Mouse (Mus musculus) forebrain, embryonic 12.5 days (tissue): ENCODE data around the gene Cavin1. TPM values are rescaled to one million over a fixed set of nuclear protein-coding genes. Genes with fewer than 3 reads are reported as not detected.
A peak's percentile ranks its signal among the peaks of the same experiment; 100 is the strongest.

ENCODE experiments used
- ATAC-seq: fragments of 200-750 bp; cut with Nextera tagmentation; 2 replicates; pipeline ENCODE4 v1.8.0; 2017; ENCODE audit warnings: moderate TSS enrichment; ENCODE audit not compliant: low FRiP score
- H3K27ac ChIP-seq: fragments of 300-500 bp; sonication (generic); 2 replicates; pipeline ENCODE4 v1.5.1; 2016; ENCODE audit warnings: mild to moderate bottlenecking
- H3K27me3 ChIP-seq: fragments of 300-500 bp; sonication (generic); 2 replicates; pipeline ENCODE4 v1.6.1; 2016; ENCODE audit warnings: mild to moderate bottlenecking
- H3K36me3 ChIP-seq: fragments of 300-500 bp; sonication (generic); replicated peaks from 2 replicates; pipeline ENCODE4 v1.6.1; 2016; ENCODE audit warnings: mild to moderate bottlenecking
- H3K4me1 ChIP-seq: fragments of 300-500 bp; sonication (generic); 2 replicates; pipeline ENCODE4 v1.6.1; 2016
- H3K4me2 ChIP-seq: fragments of 300-500 bp; sonication (generic); 2 replicates; pipeline ENCODE4 v1.6.1; 2016; ENCODE audit warnings: mild to moderate bottlenecking, moderate library complexity
- H3K4me3 ChIP-seq: fragments of 300-500 bp; sonication (generic); replicated peaks from 2 replicates; pipeline ENCODE4 v1.5.1; 2016; ENCODE audit warnings: mild to moderate bottlenecking
- H3K9ac ChIP-seq: fragments of 300-500 bp; sonication (generic); 2 replicates; pipeline ENCODE4 v1.6.1; 2016; ENCODE audit warnings: mild to moderate bottlenecking
- H3K9me3 ChIP-seq: fragments of 300-500 bp; sonication (generic); 2 replicates; pipeline ENCODE4 v1.6.1; 2016
- WGBS: fragments of 180-500 bp; shearing (Covaris S2); methylation state at CpG from one replicate; pipeline ENCODE4 v1.1.7; 2016; 5-methylcytosine and 5-hydroxymethylcytosine counted together
- polyA plus RNA-seq: library from polyadenylated mRNA; unstranded; fragments of >200 nt; fragmentation: Nextera tagmentation; extraction: Ambion mirVana; gene quantifications from 2 replicates; pipeline ENCODE4 v1.2.1, GENCODE M21; 2016

Cavin1 gene
- polyA plus RNA-seq, 1 experiment from 2014 or later, result 35.6 TPM

DNA sequence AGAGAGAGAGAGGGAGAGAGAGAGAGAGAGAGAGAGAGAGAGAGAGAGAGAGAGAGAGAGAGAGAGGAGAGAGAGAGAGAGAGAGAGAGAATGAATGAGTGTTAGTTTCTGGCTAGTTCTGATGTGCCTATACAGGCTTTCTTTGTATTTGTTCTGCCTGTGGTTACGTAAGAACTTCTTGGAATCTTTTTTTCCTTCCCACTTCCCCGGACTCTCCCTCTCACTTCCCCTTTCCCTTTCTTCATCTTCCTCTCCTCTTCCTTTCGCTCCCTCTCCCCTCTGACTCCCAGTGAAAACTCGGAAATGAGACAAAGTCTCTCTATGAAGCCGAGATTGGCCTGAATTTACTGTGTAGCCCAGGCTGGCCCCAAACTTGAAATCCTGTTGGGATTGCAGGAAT, 24.0 kb upstream of the Cavin1 start:
- H3K9ac ChIP-seq, result no peak overlapping the region
- H3K4me1 ChIP-seq, result peaks cover 3% of the 10 kb centered on the region; the same call in 1 of the 2 replicates
- H3K4me3 ChIP-seq, result no peak overlapping the region
- H3K27ac ChIP-seq, result no peak overlapping the region
- H3K4me2 ChIP-seq, result no peak overlapping the region
- no peaks in the 10 kb centered on the region for H3K27me3 ChIP-seq
- ATAC-seq, result no peak
- 84% methylated on average over 5 of the region's 5 CpGs for whole genome bisulfite sequencing
- H3K36me3 ChIP-seq, result no peaks in the 10 kb centered on the region
- H3K9me3 ChIP-seq, result no peaks in the 10 kb centered on the region

- H3K27ac ChIP-seq, result no peak overlapping the region
- no peaks in the 10 kb centered on the region for H3K9me3 ChIP-seq
- peaks cover 3% of the 10 kb centered on the region; the same call in 1 of the 2 replicates for H3K4me1 ChIP-seq
- H3K4me2 ChIP-seq, result no peak overlapping the region
- ATAC-seq, result no peak
- no peak overlapping the region for H3K4me3 ChIP-seq
- H3K27me3 ChIP-seq, result no peaks in the 10 kb centered on the region
- no peak overlapping the region for H3K9ac ChIP-seq
- 67% methylated on average over 9 of the region's 9 CpGs for WGBS
- no peaks in the 10 kb centered on the region for H3K36me3 ChIP-seq
These were observed 23.5 kb upstream of the Cavin1 start for GRCm38 (mm10) chr11:100994233-100994632.

GRCm38 (mm10) chr11:100993437-100993836, 22.8 kb upstream of the Cavin1 start:
- ATAC-seq, result no peak
- Histone ChIP-seq H3K27me3 (no peaks in the 10 kb centered on the region), H3K36me3 (no peaks in the 10 kb centered on the region), H3K4me3 (no peak overlapping the region), H3K9ac (no peak overlapping the region), H3K27ac (no peak overlapping the region), H3K4me1 (peaks cover 3% of the 10 kb centered on the region; the same call in 1 of the 2 replicates), H3K4me2 (no peak overlapping the region), H3K9me3 (no peaks in the 10 kb centered on the region)
- 77% methylated on average over 2 of the region's 2 CpGs for WGBS

DNA sequence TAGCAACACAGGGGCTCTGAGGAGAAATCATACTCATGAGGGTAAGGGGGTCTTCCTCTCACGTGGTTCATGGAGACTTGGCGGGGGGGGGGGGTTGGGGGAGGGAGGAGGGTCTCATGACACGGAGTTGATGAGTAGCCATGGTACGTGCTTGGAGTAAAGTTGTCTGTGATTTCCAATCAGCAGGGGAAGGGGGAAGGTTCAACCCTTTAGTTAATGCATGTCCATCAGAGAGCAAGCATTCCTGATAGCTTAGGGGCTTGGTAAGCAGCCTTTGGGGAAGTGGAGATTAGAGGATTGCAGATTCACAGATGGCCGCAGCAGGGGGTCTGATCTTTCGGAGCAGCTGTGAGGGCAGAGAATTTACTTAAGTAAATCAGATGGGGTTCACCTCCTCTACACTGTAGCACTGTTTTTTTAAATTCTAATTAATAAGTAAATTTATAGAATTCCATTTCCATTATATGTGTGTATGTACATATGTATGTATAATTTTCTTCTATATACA, 20.4 kb upstream of the Cavin1 start:
- H3K36me3 ChIP-seq, result no peaks in the 10 kb centered on the region
- no peak for ATAC-seq
- no peak overlapping the region for H3K9ac ChIP-seq
- no peaks in the 10 kb centered on the region for H3K9me3 ChIP-seq
- no peaks in the 10 kb centered on the region for H3K27me3 ChIP-seq
- H3K27ac ChIP-seq, result no peak overlapping the region
- H3K4me2 ChIP-seq, result no peak overlapping the region
- peaks cover 3% of the 10 kb centered on the region; the same call in 1 of the 2 replicates for H3K4me1 ChIP-seq
- H3K4me3 ChIP-seq, result no peak overlapping the region
- WGBS, result 28% methylated on average over 6 of the region's 6 CpGs

GRCm38 (mm10) chr11:100989666-100990065, 19.0 kb upstream of the Cavin1 start:
- no peaks in the 10 kb centered on the region for H3K9me3 ChIP-seq
- H3K4me2 ChIP-seq, result no peak overlapping the region
- no peak for ATAC-seq
- no peak overlapping the region for H3K27ac ChIP-seq
- H3K27me3 ChIP-seq, result no peaks in the 10 kb centered on the region
- no peaks in the 10 kb centered on the region for H3K36me3 ChIP-seq
- peaks cover 3% of the 10 kb centered on the region; the same call in 1 of the 2 replicates for H3K4me1 ChIP-seq
- H3K9ac ChIP-seq, result no peak overlapping the region
- no peak overlapping the region for H3K4me3 ChIP-seq
- WGBS, result 63% methylated on average over 2 of the region's 2 CpGs

DNA sequence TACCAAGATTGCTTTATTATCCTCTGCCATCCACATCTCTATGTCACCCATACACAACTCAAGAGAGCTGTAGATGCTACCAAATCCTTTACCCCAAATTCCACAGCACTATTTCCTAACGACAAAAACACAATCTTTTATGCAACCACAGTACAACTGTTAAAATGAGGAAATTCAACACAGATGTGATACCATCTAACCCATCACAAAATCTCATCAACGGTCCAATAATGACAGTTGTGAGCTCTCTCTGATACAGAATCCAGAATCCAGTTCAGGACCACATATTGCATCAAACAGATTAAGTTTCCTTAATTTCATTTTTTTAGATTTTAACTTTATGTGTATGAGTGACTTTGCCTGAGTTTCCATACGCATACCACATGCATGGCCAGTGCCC, 18.0 kb upstream of the Cavin1 start:
- H3K27ac ChIP-seq, result no peak overlapping the region
- H3K4me1 ChIP-seq, result peaks cover 3% of the 10 kb centered on the region; the same call in 1 of the 2 replicates
- H3K9ac ChIP-seq, result no peak overlapping the region
- WGBS, result 91% methylated on average over 3 of the region's 3 CpGs
- no peak overlapping the region for H3K4me3 ChIP-seq
- H3K9me3 ChIP-seq, result no peaks in the 10 kb centered on the region
- H3K4me2 ChIP-seq, result no peak overlapping the region
- H3K36me3 ChIP-seq, result no peaks in the 10 kb centered on the region
- ATAC-seq, result no peak
- H3K27me3 ChIP-seq, result no peaks in the 10 kb centered on the region

DNA sequence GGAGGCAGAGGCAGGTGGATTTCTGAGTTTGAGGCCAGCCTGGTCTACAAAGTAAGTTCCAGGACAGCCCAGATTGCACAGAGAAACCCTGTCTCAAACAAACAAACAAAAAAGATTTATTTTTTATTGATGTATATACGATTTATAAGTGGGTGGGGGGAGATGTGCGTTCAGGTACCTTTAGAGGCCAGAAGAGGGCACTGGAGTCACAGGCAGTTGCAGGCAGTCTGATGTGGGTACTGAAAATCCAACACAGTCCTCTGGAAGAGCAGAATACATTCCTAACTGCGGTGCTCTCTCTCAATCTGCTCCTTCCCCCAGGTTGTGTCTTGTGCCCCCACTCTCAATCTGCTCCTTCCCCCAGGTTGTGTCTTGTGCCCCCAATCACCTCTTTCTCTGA, 14.9 kb upstream of the Cavin1 start:
- Histone ChIP-seq H3K4me3 (no peak overlapping the region), H3K27ac (no peak overlapping the region), H3K9me3 (no peaks in the 10 kb centered on the region), H3K4me2 (no peak overlapping the region), H3K36me3 (no peaks in the 10 kb centered on the region), H3K27me3 (peaks cover 17% of the 10 kb centered on the region), H3K4me1 (peaks cover 5% of the 10 kb centered on the region; the same call in 1 of the 2 replicates), H3K9ac (no peak overlapping the region)
- 43% methylated on average over 3 of the region's 3 CpGs for WGBS
- ATAC-seq, result no peak

DNA sequence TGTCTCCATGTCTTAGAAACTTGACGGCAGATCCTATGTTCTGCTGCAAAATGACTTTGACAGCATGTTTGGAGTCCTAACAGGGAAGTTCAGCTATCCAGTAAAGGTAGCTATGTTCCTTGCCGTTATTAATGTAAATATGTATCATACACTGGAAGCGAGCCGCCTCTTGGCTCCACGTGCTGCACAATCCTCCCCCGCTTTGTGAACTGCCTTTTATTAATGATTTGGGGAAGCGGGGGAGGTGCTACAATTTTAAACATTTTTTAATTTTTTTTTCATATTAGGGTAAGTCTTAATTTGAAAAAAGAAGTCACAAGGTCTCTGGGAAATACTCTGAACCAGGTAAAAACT, 13.1 kb upstream of the Cavin1 start:
- Histone ChIP-seq H3K9ac (no peak overlapping the region), H3K4me2 (no peak overlapping the region), H3K36me3 (no peaks in the 10 kb centered on the region), H3K4me1 (peaks cover 5% of the 10 kb centered on the region; the same call in 1 of the 2 replicates), H3K27ac (no peak overlapping the region), H3K4me3 (no peak overlapping the region), H3K9me3 (no peaks in the 10 kb centered on the region), H3K27me3 (peaks cover 17% of the 10 kb centered on the region)
- 81% methylated on average over 7 of the region's 7 CpGs for WGBS
- no peak for ATAC-seq

GRCm38 (mm10) chr11:100983125-100983777, 12.6 kb upstream of the Cavin1 start:
- Histone ChIP-seq H3K4me2 (peak overlapping the region; percentile 58), H3K36me3 (no peaks in the 10 kb centered on the region), H3K27ac (no peak overlapping the region), H3K9ac (peak overlapping the region; percentile 44; the same call in 1 of the 2 replicates), H3K4me3 (peak overlapping the region; percentile 26), H3K4me1 (peaks cover 5% of the 10 kb centered on the region; the same call in 1 of the 2 replicates), H3K9me3 (no peaks in the 10 kb centered on the region), H3K27me3 (peaks cover 17% of the 10 kb centered on the region)
- 3% methylated on average over 20 of the region's 20 CpGs for WGBS
- ATAC-seq, result peak; percentile 36; the same call in 1 of the 2 replicates

DNA sequence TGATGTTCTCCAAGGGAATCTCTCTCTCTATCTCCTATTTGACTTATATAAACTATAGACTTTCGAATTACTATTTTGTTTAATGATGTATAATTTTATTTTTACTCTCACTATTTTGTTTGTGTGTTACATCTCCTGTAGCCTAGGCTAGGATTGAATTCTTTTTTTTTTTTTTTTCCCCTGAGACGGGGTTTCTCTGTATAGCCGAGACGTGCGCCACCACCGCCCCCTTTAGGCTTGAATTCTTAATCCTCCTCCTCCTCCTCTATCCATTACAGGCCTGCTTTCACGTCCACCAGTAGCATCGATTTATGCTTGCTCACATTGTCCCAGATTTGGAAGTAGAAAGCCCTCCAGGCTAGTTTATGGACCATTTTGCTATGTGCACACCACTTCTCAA, 11.4 kb upstream of the Cavin1 start:
- H3K36me3 ChIP-seq, result no peaks in the 10 kb centered on the region
- peaks cover 5% of the 10 kb centered on the region; the same call in 1 of the 2 replicates for H3K4me1 ChIP-seq
- H3K4me2 ChIP-seq, result no peak overlapping the region
- no peaks in the 10 kb centered on the region for H3K9me3 ChIP-seq
- WGBS, result 11% methylated on average over 8 of the region's 8 CpGs
- H3K4me3 ChIP-seq, result no peak overlapping the region
- peaks cover 17% of the 10 kb centered on the region for H3K27me3 ChIP-seq
- no peak for ATAC-seq
- no peak overlapping the region for H3K27ac ChIP-seq
- no peak overlapping the region for H3K9ac ChIP-seq

GRCm38 (mm10) chr11:100981236-100981635, 10.5 kb upstream of the Cavin1 start:
- Histone ChIP-seq H3K9ac (no peak overlapping the region), H3K27me3 (peaks cover 17% of the 10 kb centered on the region), H3K4me3 (no peak overlapping the region), H3K4me2 (no peak overlapping the region), H3K4me1 (peaks cover 5% of the 10 kb centered on the region; the same call in 1 of the 2 replicates), H3K27ac (no peak overlapping the region), H3K36me3 (no peaks in the 10 kb centered on the region), H3K9me3 (no peaks in the 10 kb centered on the region)
- no peak for ATAC-seq
- 64% methylated on average over 3 of the region's 3 CpGs for WGBS

GRCm38 (mm10) chr11:100980438-100980837, 9.8 kb upstream of the Cavin1 start:
- no peak overlapping the region for H3K27ac ChIP-seq
- no peak overlapping the region for H3K4me3 ChIP-seq
- ATAC-seq, result no peak
- H3K36me3 ChIP-seq, result no peaks in the 10 kb centered on the region
- WGBS, result 76% methylated on average over 1 of the region's 1 CpGs
- no peak overlapping the region for H3K9ac ChIP-seq
- H3K4me2 ChIP-seq, result no peak overlapping the region
- peaks cover 5% of the 10 kb centered on the region; the same call in 1 of the 2 replicates for H3K4me1 ChIP-seq
- peaks cover 17% of the 10 kb centered on the region for H3K27me3 ChIP-seq
- no peaks in the 10 kb centered on the region for H3K9me3 ChIP-seq

- Histone ChIP-seq H3K9ac (no peak overlapping the region), H3K4me1 (peaks cover 5% of the 10 kb centered on the region; the same call in 1 of the 2 replicates), H3K27me3 (peaks cover 21% of the 10 kb centered on the region), H3K36me3 (no peaks in the 10 kb centered on the region), H3K9me3 (no peaks in the 10 kb centered on the region), H3K4me2 (no peak overlapping the region), H3K27ac (no peak overlapping the region), H3K4me3 (no peak overlapping the region)
- 70% methylated on average over 8 of the region's 8 CpGs for WGBS
- no peak for ATAC-seq
These were observed 9.2 kb upstream of the Cavin1 start for GRCm38 (mm10) chr11:100979887-100980286.
